Mouse (Mus musculus): Measurements from ENCODE around the gene Fam178b. TPM values are rescaled to one million over a fixed set of nuclear protein-coding genes. Genes with fewer than 3 reads are reported as not detected.
"Not testable (repeated sequence)": the region's sequence is repeated elsewhere in the genome, so short reads cannot be mapped to it uniquely, and the experiment has no call there.

Gene Fam178b
- polyA plus RNA-seq, 1 experiment = 9.8 TPM

DNA sequence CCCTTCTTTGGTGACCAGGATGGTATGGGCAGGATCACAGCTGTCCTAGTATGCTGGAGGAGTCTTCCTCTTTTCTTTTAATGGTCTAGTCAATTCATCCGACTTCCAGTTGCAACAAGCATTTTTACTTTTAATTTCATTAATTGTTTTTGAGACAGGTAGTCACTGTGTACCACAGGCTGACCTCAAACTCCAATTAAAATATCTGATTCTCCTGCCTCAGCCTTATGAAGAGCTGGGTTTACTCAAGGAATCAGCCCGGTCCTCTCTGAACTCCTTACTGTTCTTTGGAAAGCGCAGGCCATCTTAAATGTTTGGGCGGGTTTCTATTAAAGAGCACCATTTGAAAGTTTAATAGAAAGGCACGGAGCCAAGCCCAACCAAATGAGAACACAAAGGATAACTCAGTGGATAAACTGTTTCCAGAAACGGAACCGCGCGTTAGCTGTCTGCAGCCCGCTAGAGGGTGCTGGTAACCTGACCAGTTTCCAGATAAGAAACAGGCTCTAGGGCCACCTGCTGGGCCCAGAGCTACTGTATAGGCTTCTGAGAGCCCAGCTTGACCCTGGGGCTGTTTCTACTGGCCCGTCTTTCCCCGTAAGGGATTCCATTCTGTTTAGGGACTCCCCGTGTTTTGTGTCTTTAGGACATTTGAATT lies 956 bp upstream of the Fam178b start:
- Histone ChIP-seq H3K36me3 (ENCODE audit: control insufficient read depth, insufficient read depth, low read length, poor library complexity, severe bottlenecking) (no peaks in the 10 kb centered on the region), H3K27ac (ENCODE audit: insufficient read depth, low read length) (no peak overlapping the region), H3K9ac (ENCODE audit: low read depth, poor library complexity, severe bottlenecking) (peak overlapping the region; percentile 31), H3K4me3 (ENCODE audit: low read depth, low read length) (no peak overlapping the region), H3K27me3 (ENCODE audit: control insufficient read depth, insufficient read depth, low read length, poor library complexity, severe bottlenecking) (no peaks in the 10 kb centered on the region), H3K9me3 (replicated peaks; ENCODE audit: control insufficient read depth, insufficient read depth, low read length, poor library complexity, severe bottlenecking) (no peaks in the 10 kb centered on the region), H3K4me1 (ENCODE audit: control insufficient read depth, insufficient read depth, low read length) (peaks cover 2% of the 10 kb centered on the region)
- TF ChIP-seq CTCF (IDR thresholded peaks at IDR 0.05; ENCODE audit: low read depth, low read length) (peak; percentile 90), POLR2A (IDR thresholded peaks at IDR 0.05; ENCODE audit: insufficient read depth, low read length) (no peak), EP300 (IDR thresholded peaks at IDR 0.05; ENCODE audit: insufficient read depth, low read depth, low read length) (0 out of 2 replicates have a peak, but pooled peaks have one; percentile 17)

DNA sequence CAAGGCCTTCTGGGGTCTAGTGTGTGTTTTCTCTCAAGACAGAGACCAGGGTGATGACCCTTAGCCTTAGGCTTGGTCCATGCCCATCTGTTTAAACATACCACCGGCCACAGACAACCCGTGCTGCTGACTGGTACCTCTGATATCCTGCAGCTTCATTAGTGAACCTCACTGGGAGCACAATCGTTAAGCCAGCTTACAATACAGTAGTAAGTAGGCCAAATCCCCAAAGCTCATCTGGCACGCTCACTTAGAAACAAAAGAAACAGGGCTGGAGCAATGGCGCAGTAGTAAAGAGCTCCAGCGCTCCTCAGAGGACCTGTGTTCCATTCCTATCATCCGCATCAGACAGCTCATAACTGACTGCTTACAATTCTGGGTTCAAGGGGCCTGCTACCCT lies 2.1 kb downstream of the Fam178b start:
- TF ChIP-seq POLR2A (IDR thresholded peaks at IDR 0.05; ENCODE audit: insufficient read depth, low read length) = no peak
- TF ChIP-seq CTCF (IDR thresholded peaks at IDR 0.05; ENCODE audit: low read depth, low read length) = no peak
- no peak for TF ChIP-seq EP300 (IDR thresholded peaks at IDR 0.05; ENCODE audit: insufficient read depth, low read depth, low read length)
- H3K4me1 ChIP-seq (ENCODE audit: control insufficient read depth, insufficient read depth, low read length) = peaks cover 2% of the 10 kb centered on the region
- H3K9me3 ChIP-seq (replicated peaks; ENCODE audit: control insufficient read depth, insufficient read depth, low read length, poor library complexity, severe bottlenecking) = no peaks in the 10 kb centered on the region
- no peaks in the 10 kb centered on the region for H3K27me3 ChIP-seq (ENCODE audit: control insufficient read depth, insufficient read depth, low read length, poor library complexity, severe bottlenecking)
- no peak overlapping the region for H3K9ac ChIP-seq (ENCODE audit: low read depth, poor library complexity, severe bottlenecking)
- no peak overlapping the region for H3K27ac ChIP-seq (ENCODE audit: insufficient read depth, low read length)
- H3K4me3 ChIP-seq (ENCODE audit: low read depth, low read length) = no peak overlapping the region
- no peaks in the 10 kb centered on the region for H3K36me3 ChIP-seq (ENCODE audit: control insufficient read depth, insufficient read depth, low read length, poor library complexity, severe bottlenecking)

DNA sequence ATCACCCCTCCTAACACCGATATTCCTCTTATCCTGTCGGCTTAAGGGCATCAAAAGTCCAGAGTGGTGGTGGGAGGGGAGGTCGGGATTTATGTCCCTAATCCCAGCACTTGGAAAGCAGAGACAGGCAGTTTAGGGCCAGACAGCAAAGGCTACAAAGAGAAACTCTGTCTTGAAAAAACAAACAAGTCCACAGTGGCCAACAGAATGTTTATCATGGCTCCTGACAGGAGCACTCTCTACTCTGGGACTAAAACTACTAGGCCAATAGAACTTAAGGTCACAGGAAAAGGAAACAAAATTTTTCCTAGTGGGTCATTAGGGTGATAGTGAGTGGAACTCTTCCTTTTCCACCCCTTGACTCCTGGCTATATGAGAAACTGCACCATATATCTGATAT lies 8.0 kb downstream of the Fam178b start:
- H3K4me3 ChIP-seq (ENCODE audit: low read depth, low read length) = no peak overlapping the region
- H3K27ac ChIP-seq (ENCODE audit: insufficient read depth, low read length) = no peak overlapping the region
- TF ChIP-seq POLR2A (IDR thresholded peaks at IDR 0.05; ENCODE audit: insufficient read depth, low read length) = no peak
- no peak for TF ChIP-seq CTCF (IDR thresholded peaks at IDR 0.05; ENCODE audit: low read depth, low read length)
- no peak for TF ChIP-seq EP300 (IDR thresholded peaks at IDR 0.05; ENCODE audit: insufficient read depth, low read depth, low read length)
- no peaks in the 10 kb centered on the region for H3K9me3 ChIP-seq (replicated peaks; ENCODE audit: control insufficient read depth, insufficient read depth, low read length, poor library complexity, severe bottlenecking)
- no peak overlapping the region for H3K9ac ChIP-seq (ENCODE audit: low read depth, poor library complexity, severe bottlenecking)
- H3K4me1 ChIP-seq (ENCODE audit: control insufficient read depth, insufficient read depth, low read length) = no peaks in the 10 kb centered on the region
- H3K36me3 ChIP-seq (ENCODE audit: control insufficient read depth, insufficient read depth, low read length, poor library complexity, severe bottlenecking) = no peaks in the 10 kb centered on the region
- no peaks in the 10 kb centered on the region for H3K27me3 ChIP-seq (ENCODE audit: control insufficient read depth, insufficient read depth, low read length, poor library complexity, severe bottlenecking)

DNA sequence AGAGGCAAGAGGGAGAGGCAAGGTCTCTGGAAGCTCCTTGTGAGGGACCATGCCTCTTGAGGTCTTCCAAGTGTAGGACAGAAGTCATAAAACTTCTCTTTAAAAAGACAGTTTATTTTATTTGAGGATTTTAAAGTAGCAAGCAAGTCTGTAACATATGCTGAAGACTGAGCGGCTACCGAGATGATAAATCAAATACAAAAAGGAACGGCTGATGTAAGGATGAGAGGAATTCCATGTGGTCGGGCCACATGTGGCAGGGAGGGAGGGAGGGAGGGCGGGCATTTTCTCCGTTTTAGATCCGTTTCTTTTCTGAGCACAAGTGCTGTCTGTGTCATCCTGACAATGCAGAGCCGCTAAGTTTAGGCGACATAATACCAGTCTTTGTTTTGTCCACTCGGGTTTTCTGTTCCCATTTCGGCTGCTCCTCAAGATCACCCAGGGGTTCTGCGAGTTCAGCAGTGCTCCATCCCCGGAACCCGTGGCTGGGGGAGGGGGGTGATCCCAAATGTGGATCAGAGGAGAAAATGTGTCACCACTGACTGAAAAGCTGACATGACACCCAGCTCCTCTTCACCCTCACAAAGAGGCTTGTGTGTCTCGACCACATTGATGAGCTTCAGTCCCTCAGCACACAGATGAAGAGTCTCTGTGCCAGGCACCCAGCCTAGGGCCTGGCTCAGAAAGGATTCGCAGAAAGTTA lies 10.2 kb downstream of the Fam178b start:
- no peak overlapping the region for H3K27ac ChIP-seq (ENCODE audit: insufficient read depth, low read length)
- no peaks in the 10 kb centered on the region for H3K4me1 ChIP-seq (ENCODE audit: control insufficient read depth, insufficient read depth, low read length)
- H3K9ac ChIP-seq (ENCODE audit: low read depth, poor library complexity, severe bottlenecking) = peak overlapping the region; percentile 18; the same call in 1 of the 2 replicates
- H3K27me3 ChIP-seq (ENCODE audit: control insufficient read depth, insufficient read depth, low read length, poor library complexity, severe bottlenecking) = no peaks in the 10 kb centered on the region
- H3K4me3 ChIP-seq (ENCODE audit: low read depth, low read length) = no peak overlapping the region
- H3K36me3 ChIP-seq (ENCODE audit: control insufficient read depth, insufficient read depth, low read length, poor library complexity, severe bottlenecking) = no peaks in the 10 kb centered on the region
- no peaks in the 10 kb centered on the region for H3K9me3 ChIP-seq (replicated peaks; ENCODE audit: control insufficient read depth, insufficient read depth, low read length, poor library complexity, severe bottlenecking)
- TF ChIP-seq POLR2A (IDR thresholded peaks at IDR 0.05; ENCODE audit: insufficient read depth, low read length) (no peak), EP300 (IDR thresholded peaks at IDR 0.05; ENCODE audit: insufficient read depth, low read depth, low read length) (no peak), CTCF (IDR thresholded peaks at IDR 0.05; ENCODE audit: low read depth, low read length) (no peak)

DNA sequence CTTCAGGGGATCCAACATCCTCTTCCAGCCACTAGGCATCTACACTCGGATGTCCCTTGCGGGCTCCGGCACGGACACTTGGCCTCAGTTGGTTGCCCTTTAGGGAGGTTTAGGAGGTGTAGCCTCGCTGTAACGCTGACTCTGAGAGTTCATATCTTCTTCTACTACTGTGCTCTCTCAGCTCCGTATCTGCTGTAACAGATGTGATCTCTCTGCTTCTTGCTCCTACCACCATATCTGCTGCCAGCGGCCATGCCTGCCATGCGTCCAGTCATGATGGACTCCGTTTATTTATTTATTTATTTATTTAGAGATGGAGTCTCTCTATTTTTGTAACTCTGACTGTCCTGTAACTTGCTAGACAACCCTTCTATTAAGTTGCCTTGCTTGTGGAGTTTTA lies 11.7 kb downstream of the Fam178b start:
- no peak overlapping the region for H3K4me3 ChIP-seq (ENCODE audit: low read depth, low read length)
- H3K27ac ChIP-seq (ENCODE audit: insufficient read depth, low read length) = no peak overlapping the region
- H3K36me3 ChIP-seq (ENCODE audit: control insufficient read depth, insufficient read depth, low read length, poor library complexity, severe bottlenecking) = no peaks in the 10 kb centered on the region
- TF ChIP-seq CTCF (IDR thresholded peaks at IDR 0.05; ENCODE audit: low read depth, low read length) (no peak), EP300 (IDR thresholded peaks at IDR 0.05; ENCODE audit: insufficient read depth, low read depth, low read length) (no peak), POLR2A (IDR thresholded peaks at IDR 0.05; ENCODE audit: insufficient read depth, low read length) (no peak)
- no peaks in the 10 kb centered on the region for H3K27me3 ChIP-seq (ENCODE audit: control insufficient read depth, insufficient read depth, low read length, poor library complexity, severe bottlenecking)
- H3K4me1 ChIP-seq (ENCODE audit: control insufficient read depth, insufficient read depth, low read length) = no peaks in the 10 kb centered on the region
- H3K9me3 ChIP-seq (replicated peaks; ENCODE audit: control insufficient read depth, insufficient read depth, low read length, poor library complexity, severe bottlenecking) = no peaks in the 10 kb centered on the region
- H3K9ac ChIP-seq (ENCODE audit: low read depth, poor library complexity, severe bottlenecking) = no peak overlapping the region

DNA sequence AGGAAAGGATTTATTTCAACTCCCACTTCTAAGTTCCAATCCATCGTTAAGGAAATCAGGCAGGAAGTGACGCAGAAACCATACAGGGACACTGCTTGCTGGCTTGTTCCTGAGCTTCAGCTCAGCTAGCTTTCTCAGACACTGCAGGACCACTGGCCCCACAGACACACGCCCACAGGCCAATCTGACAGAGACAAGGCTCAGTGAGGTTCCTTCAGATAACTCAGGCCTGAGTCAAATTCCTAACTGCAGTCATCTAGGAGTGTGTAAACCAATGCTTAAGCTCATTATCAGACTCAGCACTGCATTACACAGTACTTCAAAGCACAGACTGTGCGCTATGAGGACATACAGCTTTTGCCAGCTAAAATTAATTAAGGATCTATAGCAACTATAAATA lies 12.7 kb downstream of the Fam178b start:
- TF ChIP-seq POLR2A (IDR thresholded peaks at IDR 0.05; ENCODE audit: insufficient read depth, low read length) (no peak), EP300 (IDR thresholded peaks at IDR 0.05; ENCODE audit: insufficient read depth, low read depth, low read length) (no peak), CTCF (IDR thresholded peaks at IDR 0.05; ENCODE audit: low read depth, low read length) (no peak)
- no peaks in the 10 kb centered on the region for H3K4me1 ChIP-seq (ENCODE audit: control insufficient read depth, insufficient read depth, low read length)
- no peak overlapping the region for H3K9ac ChIP-seq (ENCODE audit: low read depth, poor library complexity, severe bottlenecking)
- H3K27ac ChIP-seq (ENCODE audit: insufficient read depth, low read length) = no peak overlapping the region
- H3K27me3 ChIP-seq (ENCODE audit: control insufficient read depth, insufficient read depth, low read length, poor library complexity, severe bottlenecking) = no peaks in the 10 kb centered on the region
- H3K4me3 ChIP-seq (ENCODE audit: low read depth, low read length) = no peak overlapping the region
- H3K36me3 ChIP-seq (ENCODE audit: control insufficient read depth, insufficient read depth, low read length, poor library complexity, severe bottlenecking) = no peaks in the 10 kb centered on the region
- H3K9me3 ChIP-seq (replicated peaks; ENCODE audit: control insufficient read depth, insufficient read depth, low read length, poor library complexity, severe bottlenecking) = no peaks in the 10 kb centered on the region

DNA sequence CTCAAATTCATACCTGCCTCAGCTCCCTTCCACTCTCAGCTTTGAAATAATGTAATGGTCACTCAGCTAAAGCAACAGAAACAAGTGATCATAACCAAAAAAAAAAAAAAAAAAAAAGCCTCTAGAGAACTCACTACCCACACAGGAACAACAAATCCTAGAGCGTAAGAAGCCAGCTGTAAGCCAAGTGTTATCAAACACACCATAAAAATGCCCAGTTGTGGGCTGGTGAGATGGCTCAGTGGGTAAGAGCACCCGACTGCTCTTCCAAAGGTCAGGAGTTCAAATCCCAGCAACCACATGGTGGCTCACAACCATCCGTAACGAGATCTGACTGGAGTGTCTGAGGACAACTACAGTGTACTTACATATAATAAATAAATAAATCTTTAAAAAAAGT lies 15.0 kb downstream of the Fam178b start:
- not testable (repeated sequence) for H3K9me3 ChIP-seq (replicated peaks; ENCODE audit: control insufficient read depth, insufficient read depth, low read length, poor library complexity, severe bottlenecking); H3K36me3 ChIP-seq (ENCODE audit: control insufficient read depth, insufficient read depth, low read length, poor library complexity, severe bottlenecking); H3K9ac ChIP-seq (ENCODE audit: low read depth, poor library complexity, severe bottlenecking); H3K27ac ChIP-seq (ENCODE audit: insufficient read depth, low read length); H3K4me3 ChIP-seq (ENCODE audit: low read depth, low read length); H3K4me1 ChIP-seq (ENCODE audit: control insufficient read depth, insufficient read depth, low read length); H3K27me3 ChIP-seq (ENCODE audit: control insufficient read depth, insufficient read depth, low read length, poor library complexity, severe bottlenecking)
